Comparison of ENCODE assay signal across 13 mouse cellular contexts in genomic region chr1:58366737-58367471, GRCm38 (mm10). TPM values are rescaled to one million over a fixed set of nuclear protein-coding genes. Genes with fewer than 3 reads are reported as not detected.
DNase-seq lines count a peak whose midpoint lies in the region; ATAC-seq and TF ChIP-seq lines count a peak whose summit lies in the region.
"Had no signal": no experiment of that assay in that cellular context is flagged by ENCODE, and none has a peak within 500 bp of the region (broad histone marks: within the 10 kb centered on the region; RNA-seq: fewer than 3 reads in every experiment).

No protein-coding gene starts in this region.

- 0 out of 2 replicates have a peak, but pooled peaks cover 6% of the 10 kb centered on the region for H3K4me1 ChIP-seq in cerebellum, adult 2 months (ENCODE audit: control insufficient read depth, insufficient read depth, low read length)
- no peaks in the 10 kb centered on the region for H3K4me1 ChIP-seq in intestine, postnatal 0 days (replicated peaks; ENCODE audit: control insufficient read depth, insufficient read depth, low read length)
- H3K4me1 ChIP-seq in hindbrain, embryonic 16.5 days (ENCODE audit: control insufficient read depth, insufficient read depth, low read depth, low read length): no peaks in the 10 kb centered on the region
- H3K4me1 ChIP-seq: forebrain, embryonic 15.5 days had no signal

- H3K4me3 ChIP-seq in cerebellum, adult 2 months (replicated peaks; ENCODE audit: insufficient read depth, low read depth, low read length): no peak overlapping the region
- H3K4me3 ChIP-seq in intestine, postnatal 0 days (ENCODE audit: low read depth, low read length): no peak overlapping the region
- no peak overlapping the region for H3K4me3 ChIP-seq in hindbrain, embryonic 16.5 days (ENCODE audit: low read length)
- H3K4me3 ChIP-seq: forebrain, embryonic 15.5 days; liver, embryonic 13.5 days had no signal

- no peak for TF ChIP-seq POLR2A in cerebellum, adult 2 months (IDR thresholded peaks at IDR 0.05; ENCODE audit: borderline replicate concordance, insufficient read depth, low read length)

- no peak overlapping the region for H3K9ac ChIP-seq in intestine, postnatal 0 days (ENCODE audit: low read depth, low read length)
- H3K9ac ChIP-seq in hindbrain, embryonic 16.5 days (ENCODE audit: low read depth, low read length): no peak overlapping the region
- H3K9ac ChIP-seq: forebrain, embryonic 15.5 days; liver, embryonic 13.5 days had no signal

- no peaks in the 10 kb centered on the region for H3K27me3 ChIP-seq in cerebellum, adult 2 months (ENCODE audit: control insufficient read depth, insufficient read depth, low read length)
- no peaks in the 10 kb centered on the region for H3K27me3 ChIP-seq in intestine, postnatal 0 days (replicated peaks; ENCODE audit: control insufficient read depth, insufficient read depth, low read length)
- no peaks in the 10 kb centered on the region for H3K27me3 ChIP-seq in hindbrain, embryonic 16.5 days (replicated peaks; ENCODE audit: control insufficient read depth, insufficient read depth, low read length)
- H3K27me3 ChIP-seq: forebrain, embryonic 15.5 days; liver, embryonic 13.5 days; Patski had no signal

- no peaks in the 10 kb centered on the region for H3K9me3 ChIP-seq in intestine, postnatal 0 days (ENCODE audit: control insufficient read depth)
- H3K9me3 ChIP-seq in hindbrain, embryonic 16.5 days (ENCODE audit: control insufficient read depth, low read length): no peaks in the 10 kb centered on the region
- H3K9me3 ChIP-seq: forebrain, embryonic 15.5 days; liver, embryonic 13.5 days had no signal

- peak; percentile 18 to 27 for DNase-seq in cerebellum, adult 2 months
- peak; percentile 5 to 12 for DNase-seq in left cerebral cortex, adult 18-20 months (ENCODE audit: low spot score in 2 of 2)
- DNase-seq in left cerebral cortex, postnatal 4 days: no peak
- peak; percentile 35 for DNase-seq in Muller cell, postnatal 12 days (ENCODE audit: inconsistent ontology term)
- DNase-seq in yolk sac, embryonic 10.5 days (ENCODE audit: low spot score): no peak
- DNase-seq: layer of hippocampus, postnatal 36 days; liver, embryonic 13.5 days had no signal

- H3K36me3 ChIP-seq in intestine, postnatal 0 days (ENCODE audit: control insufficient read depth, insufficient read depth): no peaks in the 10 kb centered on the region
- H3K36me3 ChIP-seq in hindbrain, embryonic 16.5 days (ENCODE audit: control insufficient read depth, insufficient read depth, low read length): no peaks in the 10 kb centered on the region
- H3K36me3 ChIP-seq: forebrain, embryonic 15.5 days; liver, embryonic 13.5 days had no signal

- no peak for TF ChIP-seq CTCF in cerebellum, adult 2 months (IDR thresholded peaks at IDR 0.05; ENCODE audit: borderline replicate concordance, insufficient read depth, low read depth, low read length)
- TF ChIP-seq CTCF in intestine, postnatal 0 days (IDR thresholded peaks at IDR 0.05; ENCODE audit: low read depth): no peak

- WGBS in cerebellum, adult 2 months: 63% methylated on average over 12 of the region's 12 CpGs
- 69% methylated on average over 12 of the region's 12 CpGs for WGBS in intestine, postnatal 0 days
- 81% methylated on average over 12 of the region's 12 CpGs for WGBS in hindbrain, embryonic 16.5 days

- H3K4me2 ChIP-seq in intestine, postnatal 0 days (replicated peaks; ENCODE audit: low read depth): no peak overlapping the region
- H3K4me2 ChIP-seq in hindbrain, embryonic 16.5 days (ENCODE audit: low read length): no peak overlapping the region
- H3K4me2 ChIP-seq: forebrain, embryonic 15.5 days; heart, embryonic 11.5 days; liver, embryonic 13.5 days had no signal

- ATAC-seq in cerebellum, adult (ENCODE audit: insufficient number of reproducible peaks, low FRiP score, low TSS enrichment): no peak
- ATAC-seq in intestine, postnatal 0 days: peak; percentile 80
- no peak for ATAC-seq in hindbrain, embryonic 16.5 days
- ATAC-seq: forebrain, embryonic 15.5 days; Patski had no signal

- intact Hi-C loops in left cerebral cortex, postnatal 4 days (cut with DNase I): no loop called here

- H3K27ac ChIP-seq in cerebellum, adult 2 months (ENCODE audit: insufficient read depth, low read length): no peak overlapping the region; the same call in 1 of the 2 replicates
- no peak overlapping the region for H3K27ac ChIP-seq in intestine, postnatal 0 days (ENCODE audit: low read depth, low read length)
- H3K27ac ChIP-seq in hindbrain, embryonic 16.5 days (ENCODE audit: low read depth, low read length): no peak overlapping the region
- H3K27ac ChIP-seq: forebrain, embryonic 15.5 days; liver, embryonic 13.5 days had no signal

RNA-seq across cellular contexts. Expression of gene Bzw1, which starts 25.8 kb away (rescaled TPM):
- polyA plus RNA-seq in cerebellum, adult 2 months (2012; rRNA removed): 72.1 and 72.3 TPM in 2 replicates
- total RNA-seq in left cerebral cortex, adult 18-20 months (2021): 100 to 1,000 TPM; 145 TPM
- 100 to 1,000 TPM; 303 to 314 TPM for total RNA-seq in left cerebral cortex, postnatal 4 days (2021)
- 207 and 216 TPM in 2 replicates for polyA plus RNA-seq in intestine, postnatal 0 days (2015; fragmentation: Nextera tagmentation; extraction: Ambion mirVana)
- polyA plus RNA-seq in hindbrain, embryonic 16.5 days (2015; fragmentation: Nextera tagmentation; extraction: Ambion mirVana): 322 TPM in 2 replicates

RNA-seq across cellular contexts. Expression of gene Clk1, which starts 57.0 kb away (rescaled TPM):
- 252 TPM in 2 replicates for polyA plus RNA-seq in cerebellum, adult 2 months (2012; rRNA removed)
- 100 to 1,000 TPM; 119 to 126 TPM for total RNA-seq in left cerebral cortex, adult 18-20 months (2021)
- 100 to 1,000 TPM; 103 TPM for total RNA-seq in left cerebral cortex, postnatal 4 days (2021)
- polyA plus RNA-seq in intestine, postnatal 0 days (2015; fragmentation: Nextera tagmentation; extraction: Ambion mirVana): 95.8 and 103 TPM in 2 replicates
- polyA plus RNA-seq in hindbrain, embryonic 16.5 days (2015; fragmentation: Nextera tagmentation; extraction: Ambion mirVana): 150 and 151 TPM in 2 replicates

Comparison
In these comparisons a context has a peak if more than half of its experiments do, and no peak if none do; other contexts are left out.
1. DNase-seq: peak in cerebellum, adult 2 months (2 of 2), left cerebral cortex, adult 18-20 months (2 of 2) and Muller cell, postnatal 12 days (single experiment); none in left cerebral cortex, postnatal 4 days (single experiment) and yolk sac, embryonic 10.5 days (single experiment).